Mouse (Mus musculus) adrenal gland, postnatal 10 days (tissue): Measurements from ENCODE around the gene Cntnap1. TPM values are rescaled to one million over a fixed set of nuclear protein-coding genes. Genes with fewer than 3 reads are reported as not detected.
"Not testable (repeated sequence)": the region's sequence is repeated elsewhere in the genome, so short reads cannot be mapped to it uniquely, and the experiment has no call there.

Source experiments
- DNase-seq: peaks from one replicate; pipeline ENCODE4 v3.0.0; 2021; ENCODE audit warnings: mixed read lengths
- total RNA-seq, 2 experiments: library from RNA; stranded (reverse); gene quantifications; 2 replicates each; pipeline ENCODE4 v1.2.3; 2021

Gene Cntnap1
- total RNA-seq, 2 experiments from 2014 or later = 12.1 to 15.9 TPM

DNA sequence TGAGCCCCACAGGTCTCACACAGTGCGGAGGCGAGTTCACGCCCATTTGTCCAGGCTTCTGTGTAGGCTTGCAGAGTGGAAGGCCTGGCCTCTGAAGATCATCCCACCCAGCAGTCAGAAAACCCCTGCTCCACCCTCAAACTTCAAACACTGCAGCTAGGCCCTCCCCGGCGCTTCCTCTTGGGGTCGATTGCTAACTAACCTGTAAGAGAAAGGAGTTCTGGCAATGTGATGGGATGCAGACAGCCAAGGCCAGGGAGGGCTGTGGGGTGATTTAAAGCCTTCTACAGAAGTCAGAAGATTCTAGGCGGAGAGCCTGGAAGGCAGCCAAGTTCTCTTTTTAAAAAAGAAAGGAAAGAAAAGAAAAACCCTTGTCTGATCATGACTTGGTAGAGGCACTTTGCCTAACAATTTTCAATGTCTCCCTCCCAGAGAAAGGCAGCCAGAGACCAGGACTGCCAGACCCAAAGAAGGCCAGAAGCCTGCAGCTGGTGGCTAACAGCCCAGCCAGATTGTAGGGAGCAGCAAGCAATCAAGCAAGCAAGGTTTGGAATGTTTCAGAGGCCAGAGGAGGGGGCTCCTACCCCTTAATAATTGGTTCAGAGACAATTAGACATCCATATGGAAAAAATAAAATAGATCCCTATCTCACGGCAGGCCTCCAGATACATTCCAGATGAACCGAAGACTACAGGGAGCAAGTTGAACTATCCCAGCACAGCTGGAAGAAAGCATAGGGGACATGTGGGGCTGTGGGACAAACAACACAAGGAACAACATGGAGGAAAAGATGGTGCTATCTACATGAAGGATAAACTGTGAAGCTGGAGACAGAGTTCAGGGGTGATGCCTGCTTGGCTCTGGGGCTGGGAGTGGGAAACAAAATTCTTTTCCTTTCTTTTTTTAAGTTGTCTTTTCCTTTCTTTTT, 20.9 kb upstream of the Cntnap1 start:
- DNase-seq = peak; percentile 67

DNA sequence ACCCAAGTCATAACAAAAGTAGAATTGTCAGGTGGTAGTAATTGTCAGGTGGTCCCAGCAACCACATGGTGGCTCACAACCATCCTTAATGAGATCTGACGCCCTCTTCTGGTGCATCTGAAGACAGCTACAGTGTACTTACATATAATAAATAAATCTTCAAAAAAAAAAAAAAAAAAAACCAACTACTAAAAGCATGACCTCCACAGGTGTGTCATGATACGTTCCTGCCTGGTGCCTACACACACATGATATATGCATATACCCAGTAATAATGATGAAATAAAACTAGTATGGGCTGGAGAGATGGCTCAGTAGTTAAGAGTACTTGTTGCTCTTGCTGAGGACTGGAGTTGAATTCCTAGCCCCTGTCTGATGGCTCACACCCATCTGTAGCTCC, 19.3 kb upstream of the Cntnap1 start:
- DNase-seq = no peak

DNA sequence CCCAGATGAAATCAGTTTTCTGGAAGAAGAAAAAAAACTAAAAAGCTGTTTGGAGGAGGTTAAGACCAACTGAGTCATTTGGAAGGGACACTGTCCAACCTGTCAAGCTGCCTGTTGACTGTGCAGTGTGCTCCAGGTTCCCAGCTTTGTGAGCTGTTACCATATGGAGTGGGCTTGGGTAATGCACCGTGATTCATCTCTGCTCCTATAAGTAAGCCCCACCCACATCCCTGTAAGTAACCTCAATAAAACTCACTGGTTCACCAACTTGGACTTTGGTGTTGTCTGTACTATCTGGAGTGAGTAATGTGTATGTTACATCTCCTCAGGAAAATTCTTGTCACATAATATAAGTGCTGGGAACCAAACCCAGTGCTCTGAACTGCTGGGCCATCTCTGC, 17.5 kb upstream of the Cntnap1 start:
- no peak for DNase-seq

DNA sequence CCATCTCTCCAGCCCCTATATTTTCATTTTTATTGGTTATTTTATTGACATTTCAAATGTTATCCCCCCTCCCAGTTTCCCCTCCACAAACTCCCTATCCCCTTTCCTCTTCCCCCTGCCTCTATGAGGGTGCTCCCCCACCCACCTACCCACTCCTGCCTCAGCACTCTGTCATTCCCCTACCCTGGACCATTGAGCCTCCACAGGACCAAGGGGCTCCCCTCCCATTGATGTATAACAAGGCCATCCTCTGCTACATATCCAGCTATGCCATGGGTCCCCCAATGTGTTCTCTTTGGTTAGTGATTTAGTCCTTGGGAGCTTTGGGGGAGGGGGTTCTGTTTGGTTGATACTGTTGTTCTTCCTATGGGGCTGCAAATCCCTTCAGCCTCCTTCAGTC, 15.7 kb upstream of the Cntnap1 start:
- no peak for DNase-seq

DNA sequence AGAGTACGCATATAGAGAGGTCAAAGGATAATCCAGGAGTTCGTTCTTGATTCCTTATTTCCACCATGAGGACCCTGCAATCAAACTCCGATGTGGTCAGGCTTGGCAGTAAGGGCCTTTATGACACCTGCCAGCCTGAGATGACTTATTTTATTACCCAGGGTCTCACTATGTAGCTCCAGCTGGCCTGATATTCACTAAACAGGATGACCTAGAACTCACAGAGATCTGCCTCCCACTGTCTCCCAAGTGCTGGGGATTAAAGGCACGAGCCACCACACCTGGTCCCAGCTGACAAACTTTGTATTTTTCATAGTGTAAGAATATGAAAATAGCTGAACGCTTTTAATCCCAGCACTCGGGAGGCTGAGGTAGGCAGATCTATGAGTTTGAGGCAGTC, 15.2 kb upstream of the Cntnap1 start:
- no peak for DNase-seq

DNA sequence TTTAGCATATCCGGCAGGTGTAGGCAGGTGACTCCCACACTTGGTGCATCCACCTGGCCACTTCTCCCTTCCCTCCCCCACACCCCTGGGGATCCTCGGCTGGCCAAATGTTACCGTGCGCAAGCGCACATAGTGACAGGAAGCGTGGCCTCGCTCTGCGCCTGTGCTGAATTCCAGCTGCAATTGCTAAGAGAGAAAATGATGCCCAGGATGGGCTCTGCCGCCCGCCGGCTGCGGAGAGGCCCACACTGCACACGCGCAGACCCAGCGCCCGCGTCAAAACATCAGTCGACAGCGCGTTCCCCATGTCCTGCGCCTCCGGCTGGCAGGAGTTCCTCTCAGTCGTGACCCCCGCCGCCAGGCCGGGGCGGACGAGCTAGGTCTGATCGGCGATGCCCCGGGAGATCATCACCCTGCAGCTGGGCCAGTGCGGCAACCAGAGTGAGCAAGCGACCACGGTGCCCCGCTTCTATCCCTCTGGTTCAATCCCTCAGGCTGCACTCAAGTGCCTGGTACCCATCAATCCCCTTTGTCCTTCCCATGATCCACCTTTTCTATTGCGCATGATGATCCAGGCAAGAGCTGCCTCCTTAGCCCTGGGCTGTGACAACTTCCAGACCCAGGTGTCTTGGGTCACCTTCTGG, 14.5 kb upstream of the Cntnap1 start, which contains the start of gene Tubg2:
Gene Tubg2, plus strand, starts transcription at position 180 of the 644 bp plus-strand sequence.
- DNase-seq = peak; percentile 73

DNA sequence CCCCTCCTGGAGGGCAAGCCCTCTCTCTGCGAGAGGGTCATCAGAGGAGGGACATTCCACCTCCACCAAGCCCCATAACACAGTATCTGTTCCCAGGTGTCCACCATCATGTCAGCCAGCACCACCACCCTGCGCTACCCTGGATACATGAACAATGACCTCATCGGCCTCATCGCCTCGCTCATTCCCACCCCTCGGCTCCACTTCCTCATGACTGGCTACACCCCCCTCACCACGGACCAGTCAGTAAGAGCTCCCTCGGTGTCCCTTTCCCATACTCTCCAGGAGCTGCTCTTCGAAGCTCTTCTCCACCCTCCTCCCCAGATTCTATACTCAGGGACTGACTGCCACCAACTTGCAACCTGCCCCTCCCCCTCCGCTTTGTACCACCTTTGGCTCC, 10.2 kb upstream of the Cntnap1 start:
- not testable (repeated sequence) for DNase-seq

DNA sequence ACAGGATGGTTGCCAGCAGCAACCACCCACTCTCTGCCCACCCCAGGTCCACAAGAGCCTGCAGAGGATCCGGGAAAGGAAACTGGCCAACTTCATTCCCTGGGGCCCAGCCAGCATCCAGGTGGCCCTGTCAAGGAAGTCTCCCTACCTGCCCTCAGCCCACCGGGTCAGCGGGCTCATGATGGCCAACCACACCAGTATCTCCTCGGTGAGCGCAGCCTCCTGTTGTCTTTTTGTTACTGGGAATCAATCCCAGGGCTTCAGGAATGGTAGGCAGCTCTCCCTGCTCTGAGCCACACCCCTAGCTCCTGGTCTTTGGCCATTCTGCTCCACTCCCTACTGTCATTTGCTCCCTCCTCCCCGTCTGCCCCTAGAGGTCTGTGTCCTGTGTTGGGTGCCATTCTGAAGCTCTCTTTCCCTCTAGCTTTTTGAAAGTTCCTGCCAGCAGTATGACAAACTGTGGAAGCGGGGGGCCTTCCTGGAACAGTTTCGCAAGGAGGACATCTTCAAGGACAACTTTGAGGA, 9.3 kb upstream of the Cntnap1 start:
- DNase-seq = not testable (repeated sequence)

DNA sequence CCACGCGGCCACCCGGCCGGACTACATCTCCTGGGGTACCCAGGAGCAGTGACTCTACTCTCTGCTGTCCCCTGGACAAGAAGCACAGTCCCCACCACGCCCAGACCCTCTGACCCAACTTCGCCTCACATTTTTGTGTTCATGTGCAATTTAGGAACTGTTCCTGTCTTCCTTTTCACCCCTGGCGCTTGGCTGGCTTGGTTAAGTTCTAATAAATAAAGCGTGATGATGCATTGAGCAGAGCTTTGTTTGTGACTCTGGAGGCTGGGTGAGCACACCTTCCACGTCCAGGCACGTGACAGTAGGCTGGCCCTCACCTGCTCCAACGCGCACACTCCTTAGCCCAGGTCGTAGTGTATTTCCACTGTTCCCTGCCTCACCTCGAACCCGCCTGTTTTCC, 8.8 kb upstream of the Cntnap1 start:
- DNase-seq = no peak

DNA sequence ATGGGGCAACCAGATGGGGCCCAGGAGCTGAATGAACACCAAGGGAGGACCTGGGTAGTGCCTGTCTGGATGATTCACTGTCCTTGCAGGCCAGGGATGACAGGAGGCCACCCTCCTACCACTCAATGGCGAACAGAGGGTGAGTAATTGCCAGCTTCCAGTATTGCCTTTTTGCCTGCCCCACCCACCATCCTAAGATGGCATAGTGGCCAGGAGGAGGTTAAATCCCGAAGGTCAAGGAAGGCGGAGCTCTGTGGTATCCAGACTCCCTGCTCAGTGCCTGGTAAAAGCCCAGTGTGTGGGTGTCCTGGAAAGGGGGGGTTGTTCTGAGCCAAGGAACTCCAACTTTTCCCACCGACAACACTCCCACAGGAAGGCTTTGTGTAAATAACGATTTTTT, 8.0 kb upstream of the Cntnap1 start:
- DNase-seq = peak; percentile 52

DNA sequence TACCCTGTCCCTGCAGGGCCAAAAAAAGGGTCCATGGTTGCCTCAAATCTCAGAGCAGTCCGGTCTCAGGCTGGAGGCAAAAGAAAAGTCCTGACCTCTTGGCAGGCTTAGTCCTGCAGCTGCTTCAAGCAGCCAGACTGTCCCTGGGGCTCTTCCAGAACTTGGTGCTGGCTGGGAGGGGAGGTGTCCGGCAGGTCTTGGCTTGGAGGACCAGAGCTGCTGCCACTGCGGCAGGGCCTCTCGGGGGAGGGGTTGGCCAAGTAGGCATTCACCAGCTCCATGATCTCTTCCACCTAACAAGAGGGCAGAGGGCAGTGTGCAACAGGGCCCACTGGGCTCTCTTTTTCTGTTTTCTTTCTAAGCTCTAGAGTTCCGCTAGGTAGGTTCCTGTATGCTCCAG, 7.6 kb upstream of the Cntnap1 start:
- DNase-seq = peak; percentile 78

DNA sequence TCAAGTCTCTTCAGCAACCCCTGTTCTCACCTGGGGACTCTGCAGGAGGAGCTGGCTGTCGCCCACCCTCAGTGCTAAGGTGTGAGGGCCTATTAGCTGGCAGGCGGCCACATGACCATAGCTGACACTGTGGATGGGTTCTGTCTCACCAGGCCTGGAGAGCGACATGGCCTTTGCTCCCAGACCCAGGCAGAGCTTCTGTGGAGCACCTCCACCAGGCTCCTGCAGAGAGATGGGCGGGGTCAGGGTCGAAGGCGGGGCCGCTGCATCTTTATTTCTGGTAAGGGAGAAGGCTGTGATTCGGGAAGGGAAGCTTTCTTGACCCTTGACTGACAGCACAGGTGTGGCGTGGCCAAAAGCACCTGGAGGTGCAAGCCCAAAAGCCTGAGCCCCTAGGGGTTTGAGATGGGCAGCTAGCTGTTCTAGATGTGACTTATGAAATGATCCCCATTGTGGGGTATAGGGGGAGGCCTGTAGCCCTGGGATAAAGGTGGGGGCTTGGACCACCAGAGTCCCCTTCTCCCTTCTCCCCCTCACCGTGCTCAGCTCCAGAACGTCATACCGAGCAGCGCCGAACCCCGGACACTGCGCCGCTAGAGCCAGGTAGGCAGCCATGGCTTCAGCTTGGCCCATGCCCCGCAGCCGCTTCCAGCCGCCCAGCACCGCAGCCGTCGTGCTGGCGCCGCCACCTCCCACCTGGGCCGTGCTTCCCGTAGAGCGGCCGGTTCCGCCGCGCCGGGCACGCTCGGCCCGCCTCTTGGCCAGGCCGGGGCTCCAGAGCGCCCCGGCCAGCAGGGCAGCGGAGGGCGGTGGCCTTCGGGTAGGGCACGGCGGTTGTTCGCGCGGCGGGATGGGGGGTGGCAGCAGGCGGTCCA, 6.6 kb upstream of the Cntnap1 start:
- no peak for DNase-seq

DNA sequence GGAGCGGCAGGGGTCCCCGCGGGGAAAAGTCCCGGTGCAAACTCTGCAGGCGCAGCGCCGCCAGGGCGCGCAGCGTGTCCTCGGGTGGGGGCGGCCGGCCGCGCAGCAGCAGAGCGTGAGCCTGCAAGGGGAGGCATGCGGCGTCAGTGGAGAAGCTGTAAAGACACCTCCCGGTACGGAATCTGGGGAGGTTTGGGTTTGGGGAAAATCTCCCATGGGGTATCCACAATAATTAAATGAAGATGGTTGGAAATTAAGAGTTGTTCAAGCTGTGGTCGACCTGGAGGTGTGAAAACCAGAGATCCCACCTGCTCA, 6.0 kb upstream of the Cntnap1 start:
- no peak for DNase-seq

DNA sequence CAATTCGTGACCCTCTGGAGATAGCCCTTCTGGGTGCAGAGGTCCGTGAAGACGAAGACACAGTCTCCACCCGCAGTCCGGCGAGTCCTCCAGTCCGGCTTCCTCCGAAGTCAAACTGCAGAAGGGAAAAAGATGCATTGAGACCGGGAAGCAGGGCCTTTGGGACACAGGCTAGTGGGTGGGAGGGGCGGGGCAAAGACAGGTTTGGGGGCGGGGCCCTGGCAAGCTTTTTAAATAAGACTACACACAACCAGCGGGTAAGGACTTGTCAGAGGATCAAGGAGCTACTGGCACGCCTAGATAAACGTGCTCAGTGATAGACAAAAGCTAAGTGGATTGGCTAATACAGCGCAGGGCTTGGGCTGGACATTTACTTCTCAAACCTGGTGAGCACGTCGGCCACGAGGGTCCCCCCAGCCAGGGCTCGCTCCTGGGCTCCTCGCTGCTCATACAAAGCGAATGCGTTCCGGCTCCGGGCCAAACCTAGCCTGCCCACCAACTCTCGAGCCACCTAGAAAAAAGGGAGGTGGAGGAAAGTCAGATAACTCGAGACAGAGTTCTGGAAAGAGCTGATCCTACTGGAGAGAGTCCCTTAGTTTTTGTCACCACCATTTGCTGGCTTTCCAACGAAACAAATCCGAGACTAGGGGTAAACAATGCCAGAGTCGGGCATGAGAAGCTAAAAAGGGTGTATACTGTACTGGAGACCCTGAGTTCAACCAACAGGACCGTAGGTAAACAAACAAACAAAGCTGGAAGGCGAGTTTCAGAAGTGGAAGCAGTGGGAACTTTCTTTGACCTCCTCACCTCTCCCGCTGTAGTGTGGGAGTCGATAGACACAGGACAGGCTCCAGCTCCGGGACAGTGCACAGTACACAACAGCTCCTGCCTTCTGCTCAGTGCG, 5.4 kb upstream of the Cntnap1 start:
- DNase-seq = no peak

DNA sequence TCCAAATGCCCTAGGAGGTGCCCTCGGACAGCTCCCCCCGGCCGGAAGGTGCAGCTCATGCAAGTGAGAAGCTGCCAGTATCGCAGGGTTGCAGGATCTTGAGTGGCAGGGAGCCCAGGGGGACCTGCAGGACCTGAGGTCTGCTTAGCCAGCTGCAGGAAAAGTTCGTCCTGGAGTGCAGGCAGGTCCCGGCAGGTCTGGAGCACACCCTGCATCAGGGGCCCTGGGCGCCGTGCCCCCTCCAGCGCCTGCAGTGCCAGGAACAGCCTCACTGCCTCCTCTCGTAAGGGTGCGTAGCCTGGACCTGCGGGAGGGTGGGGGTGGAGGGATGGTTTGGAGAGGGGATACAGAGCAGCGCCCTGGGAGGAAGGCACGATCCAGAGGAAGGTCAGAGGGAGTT, 4.0 kb upstream of the Cntnap1 start:
- DNase-seq = no peak

DNA sequence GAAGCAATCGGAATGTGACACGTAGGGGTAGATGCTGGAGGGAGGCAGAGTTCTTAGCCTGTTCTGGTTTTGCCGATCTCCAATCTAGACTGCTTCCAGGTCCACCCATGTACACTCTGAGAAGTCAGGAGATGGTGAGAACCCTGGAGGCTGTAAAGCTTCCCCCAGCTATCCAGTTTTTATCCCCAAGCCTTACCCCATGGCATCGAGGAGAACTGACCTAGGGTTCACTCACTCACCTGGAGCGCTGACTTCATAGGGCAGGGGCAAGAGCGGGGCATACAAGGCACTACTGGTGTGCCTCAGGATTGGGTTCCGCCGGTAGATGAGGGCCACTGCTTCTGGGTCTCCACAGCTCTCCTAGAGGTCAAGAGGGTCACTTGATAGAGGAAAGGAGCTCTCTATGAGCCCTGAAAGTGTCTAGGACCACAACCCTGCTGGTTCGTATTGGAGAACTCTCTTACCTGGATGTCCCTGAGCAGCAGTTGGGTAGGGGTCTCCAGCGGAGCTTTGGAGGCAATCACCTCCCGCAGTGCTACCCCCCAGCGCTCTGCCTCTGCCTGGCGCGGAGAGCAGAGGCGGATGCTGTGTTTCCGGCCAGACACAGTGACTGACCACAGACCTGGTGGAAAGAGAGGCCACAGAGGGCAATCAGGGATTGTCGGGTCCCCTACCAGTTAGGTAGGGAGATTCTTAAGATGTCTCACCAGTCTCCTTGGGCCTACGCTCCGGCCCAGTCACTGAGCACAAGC, 2.9 kb upstream of the Cntnap1 start:
- DNase-seq = no peak

DNA sequence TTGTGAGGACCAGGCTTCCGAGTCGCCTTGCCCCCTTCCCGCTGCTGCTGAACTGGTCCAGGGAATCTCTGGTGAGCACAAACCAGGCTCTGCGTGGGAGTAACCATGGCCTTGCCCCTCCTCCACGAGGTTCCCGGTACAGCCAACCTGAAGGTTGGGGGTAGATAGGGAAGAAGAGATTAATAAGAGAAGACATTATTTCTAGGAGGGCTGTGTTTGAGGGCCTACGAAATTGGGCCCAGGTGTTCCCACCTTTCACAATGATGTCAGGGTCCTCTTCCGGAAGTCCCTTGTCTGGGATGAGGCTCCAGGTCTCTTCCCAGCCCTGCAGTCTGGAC, 2.4 kb upstream of the Cntnap1 start:
- DNase-seq = no peak

DNA sequence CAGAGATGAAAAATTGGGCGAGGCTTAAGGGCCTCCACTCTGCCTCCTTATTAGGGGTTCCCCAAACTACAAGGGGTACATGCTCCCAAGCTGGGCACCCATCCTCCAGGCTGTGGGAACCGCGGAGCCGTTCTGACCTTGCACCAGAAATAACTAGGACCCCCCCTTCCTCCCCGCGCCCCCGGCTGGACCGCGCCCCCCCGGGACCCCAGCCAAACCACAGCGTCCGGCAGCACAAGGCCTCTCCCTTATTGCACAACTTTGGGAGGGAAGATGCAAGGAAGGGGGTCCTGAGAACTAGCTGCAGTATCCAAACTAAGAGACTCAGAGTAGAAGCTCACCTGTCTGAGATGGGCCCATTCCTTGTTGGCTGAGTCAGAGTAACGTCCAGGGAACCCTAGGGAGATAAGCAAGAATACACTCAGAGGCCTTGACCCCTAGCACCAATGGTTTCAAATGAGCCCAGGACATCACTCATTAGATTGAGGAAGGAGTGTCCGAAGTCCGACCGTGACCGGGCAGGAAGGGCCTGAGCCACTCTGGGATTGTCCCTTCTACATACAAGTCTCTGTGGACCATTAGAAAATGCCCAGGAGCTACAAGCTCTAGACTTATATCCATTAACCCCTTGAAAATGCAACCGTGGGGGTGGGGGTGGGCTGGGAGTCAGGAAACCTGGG, 1.9 kb upstream of the Cntnap1 start:
- peak; percentile 72 for DNase-seq

DNA sequence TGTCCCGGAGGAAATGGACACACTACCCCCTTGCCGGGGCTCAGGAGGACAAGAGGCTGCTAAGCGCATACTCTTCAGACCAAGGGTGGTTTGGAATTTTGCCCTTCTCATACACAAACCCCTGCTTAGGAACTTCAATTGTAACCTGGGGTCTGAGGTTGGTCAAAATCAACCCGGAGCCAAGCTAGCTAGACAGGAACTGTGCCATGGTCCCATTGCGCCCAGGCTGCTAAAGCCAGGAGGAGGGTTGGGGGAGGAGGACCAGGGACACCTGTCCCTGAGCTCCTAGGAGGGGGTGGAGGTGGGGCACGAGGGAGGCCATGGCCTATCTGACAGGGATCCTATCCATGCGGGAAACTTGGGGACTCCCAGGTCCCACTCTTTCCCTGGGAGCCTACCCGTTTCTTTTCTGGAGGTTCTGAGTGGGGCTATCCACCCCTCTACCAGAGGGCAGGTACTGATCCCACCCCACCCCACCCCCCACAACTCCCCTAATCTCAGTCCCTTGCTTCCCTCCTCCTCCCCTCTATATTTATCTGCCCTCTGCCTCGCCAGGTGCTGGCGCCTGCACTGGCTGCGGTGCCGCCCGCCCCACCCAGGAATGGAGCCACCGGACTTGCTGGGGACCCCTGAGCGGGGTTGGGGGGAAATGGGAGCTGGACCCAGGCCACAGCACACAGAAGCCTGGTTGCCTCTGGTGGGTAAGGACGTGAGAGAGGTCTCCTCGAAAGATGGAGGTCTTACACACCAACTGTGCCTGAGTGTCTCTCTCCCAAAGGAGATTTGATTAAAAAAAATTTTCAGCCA, 819 bp upstream of the Cntnap1 start:
- DNase-seq = no peak
